Comparison of ENCODE assay signal across 13 mouse cellular contexts in the genomic region with DNA sequence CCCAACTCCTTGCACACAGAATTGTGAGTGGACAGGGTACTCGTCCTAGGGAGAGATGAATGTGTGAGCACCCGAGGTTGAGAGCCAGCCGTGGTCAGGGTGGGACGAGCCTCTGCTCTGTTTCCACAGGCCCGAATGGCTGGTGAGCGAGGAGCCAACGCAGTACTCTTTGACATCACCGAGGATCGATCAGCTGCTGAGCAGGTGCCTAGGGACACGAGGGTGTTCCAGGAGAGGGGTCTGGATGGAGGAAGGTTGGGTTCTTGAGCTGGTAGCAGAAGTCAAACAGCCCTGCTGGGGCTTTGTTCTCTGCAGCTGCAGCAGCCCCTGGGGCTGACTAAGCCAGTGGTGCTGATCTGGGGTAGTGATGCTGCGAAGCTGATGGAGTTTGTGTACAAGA. TPM values are rescaled to one million over a fixed set of nuclear protein-coding genes. Genes with fewer than 3 reads are reported as not detected.
DNase-seq lines count a peak whose midpoint lies in the region; ATAC-seq and TF ChIP-seq lines count a peak whose summit lies in the region.
"Had no signal": no experiment of that assay in that cellular context is flagged by ENCODE, and none has a peak within 500 bp of the region (broad histone marks: within the 10 kb centered on the region; RNA-seq: fewer than 3 reads in every experiment).

No protein-coding gene starts in this region.

- TF ChIP-seq CTCF in bone marrow, adult 2 months (IDR thresholded peaks at IDR 0.05; ENCODE audit: control insufficient read depth, insufficient read depth, low read length): no peak
- TF ChIP-seq CTCF in kidney, adult 2 months (conservative IDR thresholded peaks at IDR 0.05; ENCODE audit: insufficient read depth, insufficient read length, low read depth, low read length): no peak

- TF ChIP-seq POLR2A in bone marrow, adult 2 months (IDR thresholded peaks at IDR 0.05; ENCODE audit: borderline replicate concordance, control insufficient read depth, low read depth, low read length): no peak
- no peak for TF ChIP-seq POLR2A in kidney, adult 2 months (IDR thresholded peaks at IDR 0.05; ENCODE audit: low read depth, low read length)

- H3K9ac ChIP-seq in hindbrain, embryonic 13.5 days: no peak overlapping the region
- H3K9ac ChIP-seq in embryonic facial prominence, embryonic 14.5 days (ENCODE audit: low read depth, low read length): 0 out of 2 replicates have a peak overlapping the region, but pooled peaks have one; percentile 19
- H3K9ac ChIP-seq in stomach, embryonic 15.5 days: no peak overlapping the region
- H3K9ac ChIP-seq: kidney, embryonic 15.5 days had no signal

- no peaks in the 10 kb centered on the region for H3K36me3 ChIP-seq in hindbrain, embryonic 10.5 days
- no peaks in the 10 kb centered on the region for H3K36me3 ChIP-seq in hindbrain, embryonic 13.5 days
- H3K36me3 ChIP-seq in embryonic facial prominence, embryonic 14.5 days (ENCODE audit: control insufficient read depth, insufficient read depth, low read length): no peaks in the 10 kb centered on the region
- no peaks in the 10 kb centered on the region for H3K36me3 ChIP-seq in stomach, embryonic 15.5 days
- no peaks in the 10 kb centered on the region for H3K36me3 ChIP-seq in kidney, adult 2 months (ENCODE audit: control insufficient read depth, insufficient read depth, low read length)
- H3K36me3 ChIP-seq: kidney, embryonic 15.5 days had no signal

- no peak overlapping the region for H3K4me2 ChIP-seq in hindbrain, embryonic 13.5 days
- no peak overlapping the region for H3K4me2 ChIP-seq in embryonic facial prominence, embryonic 14.5 days (ENCODE audit: low read depth, low read length)
- no peak overlapping the region for H3K4me2 ChIP-seq in stomach, embryonic 15.5 days
- H3K4me2 ChIP-seq: kidney, embryonic 15.5 days had no signal

- H3K27me3 ChIP-seq in hindbrain, embryonic 10.5 days (ENCODE audit: insufficient read depth, poor library complexity, severe bottlenecking): no peaks in the 10 kb centered on the region
- H3K27me3 ChIP-seq in hindbrain, embryonic 13.5 days: 0 out of 2 replicates have a peak, but pooled peaks cover 3% of the 10 kb centered on the region
- no peaks in the 10 kb centered on the region for H3K27me3 ChIP-seq in embryonic facial prominence, embryonic 14.5 days (replicated peaks; ENCODE audit: control insufficient read depth, insufficient read depth, low read length)
- no peaks in the 10 kb centered on the region for H3K27me3 ChIP-seq in stomach, embryonic 15.5 days (replicated peaks)
- H3K27me3 ChIP-seq in kidney, adult 2 months (replicated peaks; ENCODE audit: control insufficient read depth, insufficient read depth, low read length): no peaks in the 10 kb centered on the region
- H3K27me3 ChIP-seq: kidney, embryonic 15.5 days had no signal

- no peak overlapping the region for H3K4me3 ChIP-seq in hindbrain, embryonic 10.5 days
- no peak overlapping the region for H3K4me3 ChIP-seq in hindbrain, embryonic 13.5 days
- no peak overlapping the region for H3K4me3 ChIP-seq in bone marrow, adult 2 months (replicated peaks; ENCODE audit: control insufficient read depth, low read depth, low read length)
- H3K4me3 ChIP-seq in embryonic facial prominence, embryonic 14.5 days (ENCODE audit: low read depth, low read length): no peak overlapping the region
- no peak overlapping the region for H3K4me3 ChIP-seq in stomach, embryonic 15.5 days (replicated peaks)
- no peak overlapping the region for H3K4me3 ChIP-seq in kidney, adult 2 months (ENCODE audit: insufficient read depth, low read depth, low read length)
- H3K4me3 ChIP-seq: kidney, embryonic 15.5 days; myocyte had no signal

- 61% methylated on average over 11 of the region's 11 CpGs for WGBS in hindbrain, embryonic 10.5 days
- WGBS in hindbrain, embryonic 13.5 days: 70% methylated on average over 11 of the region's 11 CpGs
- 77% methylated on average over 11 of the region's 11 CpGs for WGBS in bone marrow, adult 2 months
- 54% methylated on average over 11 of the region's 11 CpGs for WGBS in embryonic facial prominence, embryonic 14.5 days
- 60% methylated on average over 11 of the region's 11 CpGs for WGBS in stomach, embryonic 15.5 days
- WGBS in kidney, adult 2 months: 77% methylated on average over 11 of the region's 11 CpGs

- no peak for ATAC-seq in hindbrain, embryonic 13.5 days (ENCODE audit: low FRiP score)
- ATAC-seq in embryonic facial prominence, embryonic 14.5 days (ENCODE audit: low read depth): no peak
- ATAC-seq in stomach, embryonic 15.5 days (ENCODE audit: insufficient read depth, low FRiP score, low read depth): no peak

- H3K27ac ChIP-seq in hindbrain, embryonic 10.5 days: peak overlapping the region; percentile 84
- H3K27ac ChIP-seq in hindbrain, embryonic 13.5 days: no peak overlapping the region
- H3K27ac ChIP-seq in bone marrow, adult 2 months (ENCODE audit: control insufficient read depth, insufficient read depth, low read depth, low read length, poor library complexity): peak overlapping the region; percentile 73
- H3K27ac ChIP-seq in embryonic facial prominence, embryonic 14.5 days (replicated peaks; ENCODE audit: low read depth, low read length): peak overlapping the region; percentile 75
- H3K27ac ChIP-seq in stomach, embryonic 15.5 days: peak overlapping the region; percentile 84; the same call in 1 of the 2 replicates
- H3K27ac ChIP-seq in kidney, adult 2 months (ENCODE audit: insufficient read depth, low read depth, low read length): no peak overlapping the region

- DNase-seq in hindbrain, embryonic 10.5 days (ENCODE audit: low spot score): no peak
- DNase-seq in embryonic facial prominence, embryonic 14.5 days (ENCODE audit: low spot score): no peak
- DNase-seq in kidney, adult 18-20 months: no peak
- no peak for DNase-seq in kidney, adult 2 months
- no peak for DNase-seq in layer of hippocampus, adult 18-20 months (ENCODE audit: low spot score in 2 of 2)
- DNase-seq: cerebellum, adult 8-10 months; heart, postnatal 36 days; lung, postnatal 4 days had no signal

- peaks cover 42% of the 10 kb centered on the region for H3K4me1 ChIP-seq in hindbrain, embryonic 10.5 days (replicated peaks)
- peaks cover 17% of the 10 kb centered on the region; the same call in 1 of the 2 replicates for H3K4me1 ChIP-seq in hindbrain, embryonic 13.5 days (replicated peaks)
- H3K4me1 ChIP-seq in bone marrow, adult 2 months (ENCODE audit: control insufficient read depth, insufficient read depth, low read length): peaks cover 10% of the 10 kb centered on the region
- peaks cover 14% of the 10 kb centered on the region for H3K4me1 ChIP-seq in embryonic facial prominence, embryonic 14.5 days (ENCODE audit: control insufficient read depth, insufficient read depth, low read length)
- H3K4me1 ChIP-seq in stomach, embryonic 15.5 days: peaks cover 21% of the 10 kb centered on the region
- no peaks in the 10 kb centered on the region for H3K4me1 ChIP-seq in kidney, adult 2 months (ENCODE audit: control insufficient read depth, insufficient read depth, low read length)

- H3K9me3 ChIP-seq in hindbrain, embryonic 10.5 days: no peaks in the 10 kb centered on the region
- no peaks in the 10 kb centered on the region for H3K9me3 ChIP-seq in hindbrain, embryonic 13.5 days
- no peaks in the 10 kb centered on the region for H3K9me3 ChIP-seq in embryonic facial prominence, embryonic 14.5 days (ENCODE audit: control insufficient read depth, low read length)
- no peaks in the 10 kb centered on the region for H3K9me3 ChIP-seq in stomach, embryonic 15.5 days
- H3K9me3 ChIP-seq: kidney, embryonic 15.5 days had no signal

RNA-seq across cellular contexts. Expression of gene Supt4a, which starts 10.3 kb away (rescaled TPM):
- polyA plus RNA-seq in hindbrain, embryonic 10.5 days (2016; fragmentation: Nextera tagmentation; extraction: Ambion mirVana): 178 and 184 TPM in 2 replicates
- polyA plus RNA-seq in hindbrain, embryonic 13.5 days (2015; fragmentation: Nextera tagmentation; extraction: Ambion mirVana): 143 and 150 TPM in 2 replicates
- polyA plus RNA-seq in bone marrow, adult 2 months (2011; ENCODE audit: insufficient read depth, insufficient read length, low replicate concordance, missing spikeins): 38.9 and 127 TPM in 2 replicates
- 146 and 153 TPM in 2 replicates for polyA plus RNA-seq in embryonic facial prominence, embryonic 14.5 days (2014; fragmentation: Nextera tagmentation; extraction: Ambion mirVana)
- polyA plus RNA-seq in stomach, embryonic 15.5 days (2015; fragmentation: Nextera tagmentation; extraction: Ambion mirVana): 118 and 127 TPM in 2 replicates
- polyA plus RNA-seq in kidney, adult 2 months (2012; rRNA removed): 96.9 and 135 TPM in 2 replicates
- total RNA-seq in layer of hippocampus, adult 18-20 months (2021): 10 to 100 TPM; 75.6 to 77.3 TPM

RNA-seq across cellular contexts. Expression of gene Tspoap1, which starts 33.3 kb away (rescaled TPM):
- 7.8 and 10.5 TPM in 2 replicates for polyA plus RNA-seq in hindbrain, embryonic 10.5 days (2016; fragmentation: Nextera tagmentation; extraction: Ambion mirVana)
- polyA plus RNA-seq in hindbrain, embryonic 13.5 days (2015; fragmentation: Nextera tagmentation; extraction: Ambion mirVana): 40.7 and 40.8 TPM in 2 replicates
- polyA plus RNA-seq in bone marrow, adult 2 months (2011; ENCODE audit: insufficient read depth, insufficient read length, low replicate concordance, missing spikeins): 18.0 and 50.9 TPM in 2 replicates
- polyA plus RNA-seq in embryonic facial prominence, embryonic 14.5 days (2014; fragmentation: Nextera tagmentation; extraction: Ambion mirVana): 1.9 and 2.2 TPM in 2 replicates
- 2.0 and 2.8 TPM in 2 replicates for polyA plus RNA-seq in stomach, embryonic 15.5 days (2015; fragmentation: Nextera tagmentation; extraction: Ambion mirVana)
- 3.1 and 4.2 TPM in 2 replicates for polyA plus RNA-seq in kidney, adult 2 months (2012; rRNA removed)
- total RNA-seq in layer of hippocampus, adult 18-20 months (2021): 100 to 1,000 TPM; 128 to 144 TPM

Comparison
In these comparisons a context has a peak if more than half of its experiments do, and no peak if none do; other contexts are left out.
1. H3K27ac ChIP-seq: peak in hindbrain, embryonic 10.5 days (single experiment), bone marrow, adult 2 months (single experiment), embryonic facial prominence, embryonic 14.5 days (single experiment) and stomach, embryonic 15.5 days (single experiment); none in hindbrain, embryonic 13.5 days (single experiment) and kidney, adult 2 months (single experiment).